Comparison of ENCODE assay signal across 25 mouse cellular contexts in genomic region chr2:118870601-118871000, GRCm38 (mm10). TPM values are rescaled to one million over a fixed set of nuclear protein-coding genes. Genes with fewer than 3 reads are reported as not detected.
A peak's percentile ranks its signal among the peaks of the same experiment; 100 is the strongest.
DNase-seq lines count a peak whose midpoint lies in the region; ATAC-seq and TF ChIP-seq lines count a peak whose summit lies in the region.
"Had no signal": no experiment of that assay in that cellular context is flagged by ENCODE, and none has a peak within 500 bp of the region (broad histone marks: within the 10 kb centered on the region; RNA-seq: fewer than 3 reads in every experiment).

No protein-coding gene starts in this region.

- no peak for TF ChIP-seq CTCF in testis, adult 2 months (IDR thresholded peaks at IDR 0.05; ENCODE audit: control insufficient read depth, insufficient read depth, insufficient replicate concordance, low read depth, low read length)

- no peak for DNase-seq in lung, postnatal 25 days (ENCODE audit: low spot score)
- DNase-seq in testis, postnatal 14 days (ENCODE audit: low spot score): no peak
- peak; percentile 40 for DNase-seq in Muller cell, postnatal 12 days (ENCODE audit: inconsistent ontology term)
- DNase-seq: adrenal gland, adult 2 months; adrenal gland, postnatal 14 days; cerebellum, adult 11 months; cerebellum, adult 2 months; cerebellum, adult 9-11 months; cerebellum, postnatal 25 days; embryo, embryonic 11 days; gastrocnemius, postnatal 25 days; heart, adult 18-20 months; heart, postnatal 14 days; heart, postnatal 4 days had no signal

- H3K4me1 ChIP-seq in lung, embryonic 15.5 days: peaks cover 13% of the 10 kb centered on the region; the same call in 1 of the 2 replicates
- peaks cover 3% of the 10 kb centered on the region; the same call in 1 of the 2 replicates for H3K4me1 ChIP-seq in testis, adult 2 months (ENCODE audit: control insufficient read depth, insufficient read depth, low read length)
- peaks cover 5% of the 10 kb centered on the region for H3K4me1 ChIP-seq in heart, embryonic 12.5 days (replicated peaks)
- H3K4me1 ChIP-seq: embryonic facial prominence, embryonic 10.5 days; embryonic facial prominence, embryonic 13.5 days; forebrain, embryonic 12.5 days had no signal

- H3K9ac ChIP-seq in lung, embryonic 15.5 days: no peak overlapping the region
- H3K9ac ChIP-seq in heart, embryonic 12.5 days: no peak overlapping the region
- H3K9ac ChIP-seq: embryonic facial prominence, embryonic 13.5 days; forebrain, embryonic 12.5 days; forebrain, embryonic 15.5 days; heart, embryonic 13.5 days; hindbrain, embryonic 14.5 days had no signal

- 57% methylated on average over 3 of the region's 3 CpGs for WGBS in lung, embryonic 15.5 days
- WGBS in heart, embryonic 12.5 days: 88% methylated on average over 3 of the region's 3 CpGs

- no peaks in the 10 kb centered on the region for H3K9me3 ChIP-seq in lung, embryonic 15.5 days
- H3K9me3 ChIP-seq in heart, embryonic 12.5 days (replicated peaks): no peaks in the 10 kb centered on the region
- H3K9me3 ChIP-seq: embryonic facial prominence, embryonic 10.5 days; embryonic facial prominence, embryonic 13.5 days; forebrain, embryonic 12.5 days; forebrain, embryonic 15.5 days; heart, embryonic 13.5 days had no signal

- no peak overlapping the region for H3K4me2 ChIP-seq in lung, embryonic 15.5 days
- H3K4me2 ChIP-seq in heart, embryonic 12.5 days: no peak overlapping the region
- H3K4me2 ChIP-seq: embryonic facial prominence, embryonic 13.5 days; forebrain, embryonic 12.5 days; forebrain, embryonic 15.5 days; heart, embryonic 13.5 days; hindbrain, embryonic 14.5 days had no signal

- H3K4me3 ChIP-seq in lung, embryonic 15.5 days: no peak overlapping the region
- peak overlapping the region; percentile 23; the same call in 1 of the 2 replicates for H3K4me3 ChIP-seq in testis, adult 2 months (ENCODE audit: control insufficient read depth, low read depth, low read length)
- no peak overlapping the region for H3K4me3 ChIP-seq in heart, embryonic 12.5 days
- H3K4me3 ChIP-seq: embryonic facial prominence, embryonic 10.5 days; embryonic facial prominence, embryonic 13.5 days; erythroblast, embryonic 14.5 days; forebrain, embryonic 12.5 days; forebrain, embryonic 15.5 days; heart, embryonic 13.5 days had no signal

- TF ChIP-seq POLR2A in testis, adult 2 months (IDR thresholded peaks at IDR 0.05; ENCODE audit: control insufficient read depth, low read depth, low read length): no peak

- H3K27ac ChIP-seq in lung, embryonic 15.5 days: peak overlapping the region; percentile 26
- no peak overlapping the region for H3K27ac ChIP-seq in testis, adult 2 months (ENCODE audit: control insufficient read depth, insufficient read depth, low read depth, low read length)
- H3K27ac ChIP-seq in heart, embryonic 12.5 days (ENCODE audit: poor library complexity, severe bottlenecking): no peak overlapping the region
- H3K27ac ChIP-seq: embryonic facial prominence, embryonic 10.5 days; embryonic facial prominence, embryonic 13.5 days; forebrain, embryonic 12.5 days; forebrain, embryonic 15.5 days; heart, embryonic 13.5 days; hindbrain, embryonic 14.5 days; hindbrain, postnatal 0 days had no signal

- peaks cover 16% of the 10 kb centered on the region for H3K36me3 ChIP-seq in lung, embryonic 15.5 days
- H3K36me3 ChIP-seq in testis, adult 2 months (ENCODE audit: control insufficient read depth, insufficient read depth, low read length): no peaks in the 10 kb centered on the region
- H3K36me3 ChIP-seq in heart, embryonic 12.5 days: peaks cover 50% of the 10 kb centered on the region

- ATAC-seq in lung, embryonic 15.5 days (ENCODE audit: borderline replicate concordance, extremely low read depth, low FRiP score, low TSS enrichment): no peak
- no peak for ATAC-seq in heart, embryonic 12.5 days (ENCODE audit: insufficient number of reproducible peaks, low FRiP score)
- ATAC-seq: forebrain, embryonic 15.5 days; hindbrain, postnatal 0 days had no signal

- H3K27me3 ChIP-seq in lung, embryonic 15.5 days: no peaks in the 10 kb centered on the region
- no peaks in the 10 kb centered on the region for H3K27me3 ChIP-seq in testis, adult 2 months (ENCODE audit: control insufficient read depth, insufficient read depth, low read length)
- no peaks in the 10 kb centered on the region for H3K27me3 ChIP-seq in heart, embryonic 12.5 days (replicated peaks)
- H3K27me3 ChIP-seq: embryonic facial prominence, embryonic 13.5 days; forebrain, embryonic 12.5 days; forebrain, embryonic 15.5 days; heart, embryonic 13.5 days had no signal

RNA-seq across cellular contexts. Expression of gene Ivd, which starts 8.8 kb away (rescaled TPM):
- polyA plus RNA-seq in lung, embryonic 15.5 days (2015; fragmentation: Nextera tagmentation; extraction: Ambion mirVana): 76.1 and 86.2 TPM in 2 replicates
- polyA plus RNA-seq in testis, adult 2 months (2012; rRNA removed): 22.2 and 41.3 TPM in 2 replicates
- 68.2 and 68.7 TPM in 2 replicates for polyA plus RNA-seq in heart, embryonic 12.5 days (2016; fragmentation: Nextera tagmentation; extraction: Ambion mirVana)

RNA-seq across cellular contexts. Expression of gene Bahd1, which starts 29.6 kb away (rescaled TPM):
- 3.6 and 4.3 TPM in 2 replicates for polyA plus RNA-seq in lung, embryonic 15.5 days (2015; fragmentation: Nextera tagmentation; extraction: Ambion mirVana)
- polyA plus RNA-seq in testis, adult 2 months (2012; rRNA removed): 10.0 and 12.8 TPM in 2 replicates
- 4.5 and 4.8 TPM in 2 replicates for polyA plus RNA-seq in heart, embryonic 12.5 days (2016; fragmentation: Nextera tagmentation; extraction: Ambion mirVana)

RNA-seq across cellular contexts. Expression of gene Chst14, which starts 55.7 kb away (rescaled TPM):
- 31.7 and 35.2 TPM in 2 replicates for polyA plus RNA-seq in lung, embryonic 15.5 days (2015; fragmentation: Nextera tagmentation; extraction: Ambion mirVana)
- 1.0 and 1.3 TPM in 2 replicates for polyA plus RNA-seq in testis, adult 2 months (2012; rRNA removed)
- polyA plus RNA-seq in heart, embryonic 12.5 days (2016; fragmentation: Nextera tagmentation; extraction: Ambion mirVana): 23.9 and 25.4 TPM in 2 replicates

RNA-seq across cellular contexts. Expression of gene Knstrn, which starts 56.8 kb away (rescaled TPM):
- polyA plus RNA-seq in lung, embryonic 15.5 days (2015; fragmentation: Nextera tagmentation; extraction: Ambion mirVana): 134 TPM in 2 replicates
- 123 and 126 TPM in 2 replicates for polyA plus RNA-seq in testis, adult 2 months (2012; rRNA removed)
- 109 and 115 TPM in 2 replicates for polyA plus RNA-seq in heart, embryonic 12.5 days (2016; fragmentation: Nextera tagmentation; extraction: Ambion mirVana)

Comparison
In these comparisons a context has a peak if more than half of its experiments do, and no peak if none do; other contexts are left out.
1. RNA of gene Chst14, which starts 55.7 kb away (polyA plus RNA-seq): 31.7 to 35.2 TPM in lung, embryonic 15.5 days and 23.9 to 25.4 TPM in heart, embryonic 12.5 days; 1.0 to 1.3 TPM in testis, adult 2 months; every median in the first group is over 10 times any median in the second.